Mouse (Mus musculus) embryonic facial prominence, embryonic 14.5 days (tissue): ENCODE measurements around the gene Ttpal. TPM values are rescaled to one million over a fixed set of nuclear protein-coding genes. Genes with fewer than 3 reads are reported as not detected.

ENCODE experiments used
- ATAC-seq: fragments of 200-750 bp; cut with Nextera tagmentation; 2 replicates; pipeline ENCODE4 v1.8.0; 2017; ENCODE audit warnings: low read depth, moderate number of reproducible peaks, moderate TSS enrichment
- DNase-seq: peaks from one replicate; pipeline ENCODE4 v3.0.0-alpha.2; 2015; ENCODE audit warnings: low spot score
- H3K27ac ChIP-seq: fragments of 300-500 bp; sonication (generic); replicated peaks from 2 replicates; pipeline ENCODE4 v1.5.1; 2014; ENCODE audit warnings: low read depth, mild to moderate bottlenecking, low read length, moderate library complexity
- H3K27me3 ChIP-seq: fragments of 300-500 bp; sonication (generic); replicated peaks from 2 replicates; pipeline ENCODE4 v1.6.1; 2014; ENCODE audit warnings: low read length; ENCODE audit not compliant: control insufficient read depth, insufficient read depth
- H3K36me3 ChIP-seq: fragments of 300-500 bp; sonication (generic); 2 replicates; pipeline ENCODE4 v1.6.1; 2014; ENCODE audit warnings: low read length, mixed read lengths; ENCODE audit not compliant: control insufficient read depth, insufficient read depth
- H3K4me1 ChIP-seq: fragments of 300-500 bp; sonication (generic); 2 replicates; pipeline ENCODE4 v1.6.1; 2014; ENCODE audit warnings: antibody characterized with exemption, low read length; ENCODE audit not compliant: control insufficient read depth, insufficient read depth
- H3K4me2 ChIP-seq: fragments of 300-500 bp; sonication (generic); 2 replicates; pipeline ENCODE4 v1.6.1; 2014; ENCODE audit warnings: low read depth, mild to moderate bottlenecking, low read length, moderate library complexity, mixed read lengths
- H3K4me3 ChIP-seq: fragments of 300-500 bp; sonication (generic); 2 replicates; pipeline ENCODE4 v1.5.1; 2014; ENCODE audit warnings: low read depth, mild to moderate bottlenecking, low read length
- H3K9ac ChIP-seq: fragments of 300-500 bp; sonication (generic); 2 replicates; pipeline ENCODE4 v1.6.1; 2014; ENCODE audit warnings: low read depth, mild to moderate bottlenecking, low read length, moderate library complexity, mixed read lengths
- H3K9me3 ChIP-seq: fragments of 300-500 bp; sonication (generic); 2 replicates; pipeline ENCODE4 v1.6.1; 2016; ENCODE audit warnings: low read length; ENCODE audit not compliant: control insufficient read depth
- WGBS: fragments of 180-500 bp; shearing (Covaris S2); extraction: QIAGEN DNeasy Blood & Tissue Kit; methylation state at CpG from one replicate; pipeline ENCODE4 v1.1.7; 2014; 5-methylcytosine and 5-hydroxymethylcytosine counted together
- polyA plus RNA-seq: library from polyadenylated mRNA; unstranded; fragments of >200 nt; fragmentation: Nextera tagmentation; extraction: Ambion mirVana; gene quantifications from 2 replicates; pipeline ENCODE4 v1.2.1, GENCODE M21; 2014

Ttpal gene
- polyA plus RNA-seq, 1 experiment from 2014 or later, result 40.6 TPM

- no peak overlapping the region for H3K4me3 ChIP-seq
- WGBS, result 84% methylated on average over 2 of the region's 2 CpGs
- no peak for DNase-seq
- H3K9me3 ChIP-seq, result no peaks in the 10 kb centered on the region
- peaks cover 7% of the 10 kb centered on the region for H3K4me1 ChIP-seq
- no peak overlapping the region for H3K27ac ChIP-seq
- no peaks in the 10 kb centered on the region for H3K27me3 ChIP-seq
- peak overlapping the region; percentile 73; the same call in 1 of the 2 replicates for H3K4me2 ChIP-seq
- H3K9ac ChIP-seq, result no peak overlapping the region
- H3K36me3 ChIP-seq, result no peaks in the 10 kb centered on the region
- ATAC-seq, result no peak
These were observed 55.4 kb downstream of the Ttpal start for GRCm38 (mm10) chr2:163657486-163657885.

- Histone ChIP-seq H3K27ac (peak within 1 kb of the TSS; percentile 79), H3K36me3 (no peaks in the 10 kb centered on the region), H3K4me2 (peak within 1 kb of the TSS; percentile 73), H3K9ac (peak within 1 kb of the TSS; percentile 88), H3K4me1 (peaks cover 7% of the 10 kb centered on the region), H3K27me3 (no peaks in the 10 kb centered on the region), H3K9me3 (no peaks in the 10 kb centered on the region), H3K4me3 (peak within 1 kb of the TSS; percentile 81)
- WGBS, result under 1% methylated on average over 47 of the region's 71 CpGs
- peak; percentile 93 for DNase-seq
- peak; percentile 95 for ATAC-seq
These were observed 56.1 kb downstream of the Ttpal start, which contains the start of gene Pkig for GRCm38 (mm10) chr2:163657975-163658886. TSS of gene Pkig (plus strand) at chr2:163658386.

GRCm38 (mm10) chr2:163658941-163659340 lies 56.8 kb downstream of the Ttpal start:
- WGBS, result under 1% methylated on average over 8 of the region's 8 CpGs
- peak overlapping the region; percentile 81 for H3K4me3 ChIP-seq
- H3K4me1 ChIP-seq, result peaks cover 7% of the 10 kb centered on the region
- no peaks in the 10 kb centered on the region for H3K36me3 ChIP-seq
- DNase-seq, result peak; percentile 42
- H3K27ac ChIP-seq, result peak overlapping the region; percentile 79
- H3K9ac ChIP-seq, result peak overlapping the region; percentile 88
- H3K27me3 ChIP-seq, result no peaks in the 10 kb centered on the region
- H3K9me3 ChIP-seq, result no peaks in the 10 kb centered on the region
- peak overlapping the region; percentile 73 for H3K4me2 ChIP-seq
- ATAC-seq, result no peak

- Histone ChIP-seq H3K36me3 (no peaks in the 10 kb centered on the region), H3K9me3 (no peaks in the 10 kb centered on the region), H3K4me3 (peak overlapping the region; percentile 81), H3K27me3 (no peaks in the 10 kb centered on the region), H3K4me1 (peaks cover 7% of the 10 kb centered on the region), H3K4me2 (peak overlapping the region; percentile 73), H3K9ac (peak overlapping the region; percentile 88), H3K27ac (peak overlapping the region; percentile 79; the same call in 1 of the 2 replicates)
- DNase-seq, result no peak
- ATAC-seq, result no peak
- WGBS, result 51% methylated on average over 12 of the region's 12 CpGs
These were observed 57.3 kb downstream of the Ttpal start for GRCm38 (mm10) chr2:163659431-163659830.

DNA sequence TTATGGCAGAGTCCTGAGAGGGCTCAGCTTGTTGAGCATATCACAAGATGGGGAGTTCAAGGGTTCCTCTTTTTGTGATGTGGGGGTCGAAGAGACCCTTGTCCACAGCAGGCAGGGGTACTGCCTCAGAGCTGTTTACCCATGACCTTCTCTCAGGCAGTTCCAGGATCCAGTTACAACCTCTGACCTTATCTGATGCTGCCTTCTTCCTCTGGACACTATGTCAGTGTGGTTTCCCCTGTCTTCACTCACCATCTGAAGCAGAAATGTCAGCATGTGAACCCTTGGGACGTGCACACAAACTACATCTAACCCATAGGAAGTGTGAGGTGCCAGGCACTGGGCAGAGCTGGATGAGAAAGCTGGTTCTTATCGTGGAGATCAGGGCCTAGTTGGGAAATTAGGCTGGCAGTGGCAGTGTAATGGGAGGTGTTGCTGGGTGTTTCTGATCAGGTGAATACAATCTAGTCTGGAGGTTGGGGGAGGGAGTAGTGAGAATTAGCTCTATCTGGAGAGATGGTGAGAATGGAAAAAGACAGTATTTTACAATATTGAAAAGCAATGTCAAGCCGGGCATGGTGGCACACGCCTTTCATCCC lies 58.1 kb downstream of the Ttpal start:
- DNase-seq (no peak), ATAC-seq (no peak)
- Histone ChIP-seq H3K27me3 (no peaks in the 10 kb centered on the region), H3K4me1 (peaks cover 7% of the 10 kb centered on the region), H3K9me3 (no peaks in the 10 kb centered on the region), H3K4me2 (no peak overlapping the region), H3K4me3 (no peak overlapping the region), H3K9ac (no peak overlapping the region), H3K36me3 (no peaks in the 10 kb centered on the region), H3K27ac (no peak overlapping the region)
- WGBS, result 75% methylated on average over 5 of the region's 5 CpGs

DNA sequence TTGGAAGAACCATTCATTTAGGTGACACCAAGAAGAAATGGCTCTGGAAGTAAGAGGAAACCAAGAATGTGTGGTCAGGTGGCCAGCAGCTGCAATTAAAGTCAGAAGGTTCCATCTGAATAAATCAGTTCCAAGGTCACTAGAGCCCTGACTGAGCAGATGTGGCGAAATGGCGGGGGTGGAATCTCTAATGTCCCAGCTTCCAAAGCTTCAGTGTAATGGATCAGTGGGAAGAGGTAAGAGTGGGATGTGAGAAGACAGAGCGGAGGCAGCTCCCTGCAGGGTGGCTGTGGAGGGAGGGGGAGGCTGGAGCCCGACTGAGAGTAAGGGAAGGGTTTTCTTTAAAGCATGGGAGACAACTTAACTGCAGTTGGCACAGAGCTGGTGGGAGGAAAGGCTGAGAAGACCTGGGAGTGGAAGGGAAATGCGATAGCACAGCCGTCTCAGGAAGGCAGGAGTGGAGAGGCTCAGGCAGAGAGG lies 59.3 kb downstream of the Ttpal start:
- H3K36me3 ChIP-seq, result no peaks in the 10 kb centered on the region
- DNase-seq (peak; percentile 22), ATAC-seq (no peak)
- 41% methylated on average over 6 of the region's 6 CpGs for WGBS
- peaks cover 7% of the 10 kb centered on the region for H3K4me1 ChIP-seq
- no peak overlapping the region for H3K27ac ChIP-seq
- no peak overlapping the region for H3K4me2 ChIP-seq
- H3K4me3 ChIP-seq, result no peak overlapping the region
- H3K9ac ChIP-seq, result no peak overlapping the region
- no peaks in the 10 kb centered on the region for H3K9me3 ChIP-seq
- no peaks in the 10 kb centered on the region for H3K27me3 ChIP-seq

GRCm38 (mm10) chr2:163662076-163662475 lies 60.0 kb downstream of the Ttpal start:
- ATAC-seq (no peak), DNase-seq (no peak)
- no peak overlapping the region for H3K4me3 ChIP-seq
- no peaks in the 10 kb centered on the region for H3K9me3 ChIP-seq
- H3K27ac ChIP-seq, result no peak overlapping the region
- 90% methylated on average over 5 of the region's 5 CpGs for WGBS
- no peak overlapping the region for H3K4me2 ChIP-seq
- no peaks in the 10 kb centered on the region for H3K27me3 ChIP-seq
- peaks cover 7% of the 10 kb centered on the region for H3K4me1 ChIP-seq
- H3K9ac ChIP-seq, result no peak overlapping the region
- no peaks in the 10 kb centered on the region for H3K36me3 ChIP-seq

DNA sequence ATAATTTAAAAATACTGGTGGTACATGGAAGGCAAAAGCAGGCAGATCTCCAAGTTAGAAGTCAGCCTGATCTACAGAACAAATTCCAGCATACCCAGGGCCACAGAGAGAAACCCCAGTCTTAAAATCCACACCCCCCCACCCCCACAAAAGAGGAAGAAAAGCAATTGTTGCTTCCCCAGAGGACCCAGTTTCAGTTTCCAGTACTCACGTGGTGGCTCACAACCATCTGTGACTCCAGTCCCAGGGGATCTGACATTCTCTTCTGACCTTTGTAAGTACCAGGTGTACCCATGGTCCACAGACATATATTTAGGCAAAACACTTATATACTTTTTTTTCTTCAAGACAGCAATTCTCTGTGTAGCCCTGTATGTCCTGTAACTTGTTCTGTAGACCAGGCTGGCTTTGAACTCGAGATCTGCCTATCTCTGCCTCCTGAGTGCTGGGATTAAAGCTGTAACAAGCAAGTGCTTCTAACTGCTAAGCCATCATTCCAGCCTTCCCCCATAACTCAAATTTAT lies 60.6 kb downstream of the Ttpal start:
- Histone ChIP-seq H3K4me3 (no peak overlapping the region), H3K9me3 (no peaks in the 10 kb centered on the region), H3K27me3 (no peaks in the 10 kb centered on the region), H3K9ac (no peak overlapping the region), H3K36me3 (no peaks in the 10 kb centered on the region), H3K27ac (no peak overlapping the region), H3K4me1 (peaks cover 7% of the 10 kb centered on the region), H3K4me2 (no peak overlapping the region)
- 57% methylated on average over 2 of the region's 2 CpGs for WGBS
- no peak for DNase-seq
- ATAC-seq, result no peak
